Mouse (Mus musculus) cerebral cortex, adult 2 months (tissue): Measurements from ENCODE around the gene Alk.

Source experiments
- WGBS: fragments of 180-500 bp; shearing (Covaris S2); methylation state at CpG from one replicate; pipeline ENCODE4 v1.1.7; 2018; 5-methylcytosine and 5-hydroxymethylcytosine counted together

The Alk gene

DNA sequence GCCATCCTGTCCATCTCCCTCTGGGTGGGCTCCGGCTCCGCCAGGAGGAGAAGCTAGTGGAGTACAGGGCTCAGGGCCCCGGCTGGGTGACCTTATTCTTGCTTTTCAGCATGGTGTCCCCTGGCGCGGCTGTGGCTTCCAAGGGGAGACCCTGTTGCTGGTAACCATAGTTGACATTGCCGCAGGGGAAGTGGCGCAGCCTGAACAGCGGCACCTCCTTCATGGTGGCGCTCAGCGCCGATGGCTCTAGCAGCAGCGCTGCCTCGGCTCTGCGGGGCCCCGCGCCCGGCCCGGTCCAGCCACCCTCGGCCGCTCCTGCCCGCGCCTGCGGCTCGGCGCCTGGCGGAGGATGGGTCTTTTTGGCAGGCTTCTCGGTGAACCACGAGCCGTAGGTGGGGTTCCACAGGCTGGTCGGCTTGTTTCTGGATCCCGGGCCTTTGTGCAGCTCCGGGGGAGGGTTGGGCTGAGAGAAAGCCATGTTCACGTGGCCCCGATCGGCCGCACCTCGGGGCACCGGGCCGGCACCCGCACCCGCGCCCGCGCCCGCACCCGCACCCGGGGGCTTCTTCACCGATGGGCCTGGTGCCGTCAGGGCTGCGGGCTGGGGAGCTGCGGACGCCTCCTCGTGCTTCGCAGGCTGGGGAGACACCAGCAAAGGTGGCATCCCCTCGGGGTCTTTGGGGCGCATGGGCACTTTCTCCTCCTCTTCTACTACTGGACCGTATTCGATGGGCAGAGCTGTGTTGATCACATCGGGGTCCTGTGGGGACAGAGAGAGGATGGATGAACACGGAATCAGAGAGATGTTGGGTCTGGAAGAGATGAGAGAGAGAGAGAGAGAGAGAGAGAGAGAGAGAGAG is 734.8 kb downstream of the Alk start:
- 8% methylated on average over 60 of the region's 60 CpGs for WGBS

DNA sequence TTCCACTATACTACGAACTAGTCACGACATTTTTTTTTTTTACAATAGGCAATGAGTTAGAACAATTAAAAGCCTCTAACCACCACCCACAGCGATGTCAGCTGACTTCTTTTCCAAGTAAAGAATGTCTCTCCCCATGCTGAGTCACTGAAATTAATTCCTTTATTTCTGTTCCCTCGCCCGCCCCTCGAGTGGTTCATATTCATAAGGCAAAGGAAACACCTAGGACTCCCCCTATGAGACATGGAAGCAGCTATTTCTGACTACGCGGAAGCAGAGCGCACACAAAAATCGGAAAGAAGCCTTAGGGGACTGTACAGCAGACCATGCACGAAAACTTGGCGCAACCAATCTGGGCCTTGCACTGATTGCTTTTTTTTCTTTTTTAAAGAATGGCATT is 735.6 kb downstream of the Alk start:
- 53% methylated on average over 12 of the region's 12 CpGs for WGBS

DNA sequence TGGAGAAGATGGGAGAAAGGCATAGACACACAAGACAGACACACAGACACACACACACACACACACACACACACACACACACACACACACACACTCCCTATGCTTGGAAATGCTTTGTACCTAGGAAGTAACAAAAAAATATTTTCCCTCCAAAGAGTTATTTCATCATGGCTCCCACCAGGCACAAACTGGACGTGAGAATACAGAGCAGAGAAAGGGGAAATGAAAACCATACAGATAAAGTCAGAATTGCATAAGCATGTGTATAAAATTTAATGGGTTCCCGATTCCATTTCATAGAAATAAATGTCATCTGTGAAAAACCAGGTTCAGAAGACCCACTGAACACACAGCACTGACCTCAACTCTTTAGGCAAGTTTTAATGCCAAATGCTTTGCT is 736.5 kb downstream of the Alk start:
- WGBS: 92% methylated on average over 2 of the region's 2 CpGs

DNA sequence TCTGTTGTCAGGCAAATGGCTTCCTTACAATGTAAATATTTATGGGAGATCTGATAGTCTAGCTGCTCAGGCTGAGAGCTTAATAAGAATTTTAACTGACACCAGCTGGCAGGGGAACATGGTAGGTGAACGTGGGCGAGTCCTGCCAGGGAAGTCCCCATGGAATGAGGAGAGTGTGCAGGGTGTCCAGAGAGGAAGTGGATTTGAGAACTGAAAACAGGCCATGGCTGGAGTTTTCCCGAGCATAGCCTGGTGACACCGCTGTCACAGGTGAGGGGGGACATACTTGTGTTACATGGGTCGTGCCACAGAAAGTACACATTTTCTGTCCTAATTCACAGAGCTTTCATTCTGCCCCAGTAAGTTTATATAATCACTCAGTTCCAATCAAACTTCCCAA is 739.0 kb downstream of the Alk start:
- 76% methylated on average over 5 of the region's 5 CpGs for WGBS

DNA sequence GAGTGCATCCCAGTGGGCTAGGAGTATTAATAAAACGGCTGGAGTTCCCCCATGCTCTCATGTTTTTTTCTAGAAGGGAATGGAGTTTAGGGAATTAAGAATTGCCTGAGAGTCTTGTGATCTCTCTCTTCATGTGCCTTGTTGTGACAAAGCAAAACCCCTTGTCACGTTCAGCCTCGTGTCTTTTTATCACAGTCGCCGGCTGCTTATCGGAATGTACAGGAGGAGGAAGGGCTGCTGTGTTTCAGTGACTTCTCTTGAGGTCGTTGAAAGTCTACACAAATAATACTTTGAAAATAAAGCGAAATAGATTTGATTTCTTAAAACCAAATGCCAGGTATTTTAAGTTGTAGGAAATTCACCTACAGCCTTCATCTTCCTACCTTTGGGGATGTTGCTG is 740.4 kb downstream of the Alk start:
- WGBS: 90% methylated on average over 8 of the region's 8 CpGs

DNA sequence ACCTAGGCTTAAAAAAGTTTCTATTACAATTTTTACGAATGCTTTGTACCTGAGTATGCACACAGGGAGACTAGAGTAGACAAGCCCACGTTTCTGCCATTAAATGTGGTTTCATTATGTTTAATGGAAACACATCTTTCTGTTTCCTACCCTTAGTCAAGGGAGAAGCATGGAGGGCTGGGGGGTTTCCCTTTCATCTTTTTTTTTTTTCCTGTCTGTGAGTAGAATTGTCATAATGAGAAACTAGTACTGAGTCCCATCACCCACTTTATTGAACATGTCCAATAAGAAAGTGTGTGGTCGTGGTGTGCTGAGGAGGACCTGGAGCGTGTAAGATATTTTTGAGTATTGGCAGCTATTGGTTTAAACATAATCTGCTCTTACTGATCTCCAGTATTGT is 741.5 kb downstream of the Alk start:
- WGBS: 84% methylated on average over 4 of the region's 4 CpGs

DNA sequence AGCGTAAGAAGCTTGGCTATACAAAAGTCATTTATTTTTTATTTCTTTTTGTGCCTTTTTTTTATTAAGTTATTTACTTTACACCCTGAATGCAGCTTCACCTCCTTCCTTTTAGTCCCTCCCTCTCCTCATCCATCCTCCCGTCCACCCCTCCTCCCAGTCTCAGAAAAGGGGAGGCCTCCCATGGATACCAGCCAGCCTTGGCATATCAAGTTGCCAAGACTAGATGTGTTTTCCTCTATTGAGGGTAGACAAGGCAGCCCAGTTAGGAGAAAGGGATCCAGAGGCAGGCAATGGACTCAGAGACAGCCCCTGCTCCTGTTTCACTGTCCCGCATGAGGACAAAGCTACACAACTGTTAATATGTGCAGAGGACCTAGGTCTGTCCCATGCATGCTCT is 742.2 kb downstream of the Alk start:
- 70% methylated on average over 3 of the region's 3 CpGs for WGBS

DNA sequence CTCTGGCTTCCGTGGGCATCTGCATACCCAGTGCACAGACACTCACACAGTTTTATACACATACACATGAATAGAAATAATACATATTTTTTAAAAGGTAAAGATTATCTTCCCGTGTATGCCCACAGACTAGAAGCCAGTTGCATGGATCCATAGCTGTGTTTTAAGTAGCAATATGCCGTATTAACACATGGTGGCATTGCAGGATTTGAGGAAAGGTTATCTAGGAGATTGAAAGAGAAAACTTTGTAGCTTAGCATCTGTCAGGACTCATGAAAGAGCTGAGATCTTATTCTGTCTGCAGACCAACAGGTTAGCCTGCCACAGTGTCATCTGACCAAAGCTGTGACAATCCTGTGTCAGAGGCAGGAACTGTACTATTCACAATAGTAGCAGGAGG is 772.5 kb downstream of the Alk start:
- 86% methylated on average over 3 of the region's 3 CpGs for WGBS

DNA sequence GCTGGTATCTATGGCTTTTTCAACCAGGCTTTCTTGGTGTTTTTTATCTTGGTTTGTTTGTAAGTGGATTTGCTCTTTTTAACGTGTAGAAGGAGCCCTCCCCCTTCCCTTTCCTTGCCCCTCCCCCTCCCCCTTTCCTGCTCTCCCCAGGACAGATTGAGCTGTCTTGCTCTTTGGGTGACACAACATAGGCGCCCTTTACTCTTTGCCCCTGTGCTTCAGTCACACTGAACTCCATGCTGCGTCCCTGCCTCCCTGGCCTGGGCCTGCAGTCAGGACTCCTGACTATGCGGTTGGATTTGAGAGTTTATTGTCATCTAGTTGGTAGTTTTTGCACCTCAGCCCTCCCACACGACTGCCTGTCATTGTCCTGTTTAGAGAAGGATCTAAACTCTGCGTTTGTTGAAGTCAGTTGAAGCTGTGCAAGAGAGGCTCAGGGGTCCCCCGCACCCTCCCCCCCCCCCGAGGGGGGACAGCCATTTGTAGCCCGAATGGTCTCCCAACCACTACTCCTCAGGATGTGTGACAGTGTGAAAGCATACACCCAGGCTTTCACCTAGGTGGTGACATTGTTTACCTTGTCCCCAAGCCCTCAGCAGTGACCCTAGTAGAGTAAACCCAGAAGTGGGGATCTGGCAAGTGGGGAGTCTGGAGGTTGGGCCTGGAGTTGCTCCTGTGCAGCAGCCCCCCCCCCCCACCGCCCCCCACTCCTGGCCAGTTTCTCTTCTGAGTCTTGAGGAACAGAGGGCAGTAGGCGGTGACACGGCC is 775.6 kb downstream of the Alk start:
- 73% methylated on average over 12 of the region's 12 CpGs for WGBS

DNA sequence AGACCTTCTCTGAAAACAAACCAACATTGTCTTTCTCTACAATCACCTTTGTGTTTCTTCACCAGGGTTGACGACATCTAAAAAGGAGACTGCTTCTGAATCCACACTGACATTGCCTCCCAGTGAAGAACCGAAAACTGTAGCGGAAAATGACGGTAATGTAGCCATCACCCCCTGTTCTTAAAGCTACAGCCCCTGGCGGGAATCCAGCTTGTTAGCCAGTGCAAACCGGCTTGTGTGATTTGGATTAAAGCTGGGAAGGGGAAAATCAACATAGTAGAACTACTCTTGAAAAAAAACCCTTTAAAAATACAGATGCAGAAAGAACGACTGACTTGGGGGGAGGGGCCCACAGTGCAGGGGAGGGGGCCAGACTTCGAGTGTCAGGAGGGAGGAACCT is 776.8 kb downstream of the Alk start:
- WGBS: 62% methylated on average over 8 of the region's 8 CpGs

DNA sequence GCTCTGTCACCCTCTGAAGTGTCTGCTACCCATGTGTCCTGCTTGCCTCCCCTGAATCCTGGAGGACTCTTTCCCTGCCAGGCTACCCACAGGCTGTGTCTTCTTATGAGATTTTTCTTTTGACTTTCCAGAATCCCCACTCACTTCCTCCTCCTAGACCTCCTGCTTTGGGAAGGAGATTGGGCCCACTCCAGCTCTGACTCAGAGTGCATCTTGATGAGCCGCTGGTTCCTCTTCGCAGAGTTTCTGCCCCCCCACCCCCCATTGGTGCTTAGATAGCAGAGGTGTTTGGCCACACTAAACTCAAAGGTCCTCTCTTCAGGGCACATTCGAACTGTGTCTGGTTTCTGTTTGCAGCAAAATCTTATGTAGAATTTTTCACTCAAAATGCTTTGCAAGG is 777.8 kb downstream of the Alk start:
- WGBS: 48% methylated on average over 3 of the region's 3 CpGs

DNA sequence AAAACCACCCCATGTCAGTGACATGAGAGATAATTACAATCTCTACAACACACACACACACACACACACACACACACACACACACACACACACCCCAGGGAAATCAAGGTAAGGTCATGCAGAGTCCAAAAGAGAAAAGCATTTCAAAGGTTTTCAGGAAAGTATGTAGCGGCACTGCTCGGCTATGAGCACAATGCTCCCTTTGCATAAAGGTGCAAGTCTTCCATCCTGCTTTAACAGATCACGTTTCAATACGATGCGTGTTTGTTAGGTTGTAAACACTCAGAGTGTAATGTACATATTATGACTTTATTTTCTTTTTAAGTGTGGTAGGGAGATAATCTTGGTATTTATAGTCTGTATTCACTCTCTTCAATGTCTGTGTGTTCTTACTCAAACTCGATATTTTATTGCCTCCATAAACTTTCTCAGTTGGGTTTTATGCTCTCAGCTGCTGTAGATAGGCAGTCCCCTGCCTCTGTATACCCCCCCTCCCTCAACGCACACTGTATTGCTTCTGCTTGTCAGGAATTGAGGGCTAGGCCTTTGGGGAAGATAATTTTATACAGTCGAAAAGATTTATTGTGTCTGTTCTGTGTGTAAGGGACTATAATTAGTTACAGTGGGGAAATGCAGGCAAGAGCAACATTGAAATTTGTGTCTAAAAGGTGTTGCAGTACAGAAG is 780.7 kb downstream of the Alk start:
- WGBS: 82% methylated on average over 8 of the region's 8 CpGs
